Mouse (Mus musculus): Measurements from ENCODE around the gene Bcl7b. TPM values are rescaled to one million over a fixed set of nuclear protein-coding genes. Genes with fewer than 3 reads are reported as not detected.

Bcl7b gene
- polyA plus RNA-seq, 1 experiment from 2014 or later: 57.3 TPM

DNA sequence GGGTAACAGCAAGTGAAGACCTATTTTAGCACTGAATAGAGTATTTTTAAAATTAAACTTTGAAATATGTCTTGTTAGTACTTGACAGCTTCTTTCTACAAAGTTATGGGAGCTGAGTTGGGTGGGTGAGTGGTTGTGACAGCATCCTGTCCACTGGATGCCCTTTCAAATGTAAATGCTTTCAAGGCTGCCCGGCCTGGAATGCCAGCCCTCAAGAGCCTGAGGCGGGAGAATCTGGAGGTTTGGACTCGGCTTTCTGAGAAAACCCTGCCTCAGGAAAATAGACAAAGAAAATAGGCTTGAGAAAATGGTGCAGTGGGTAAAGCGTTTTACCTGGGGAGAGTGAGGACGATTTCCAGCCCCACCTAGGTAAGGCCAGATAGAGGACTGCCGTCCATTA lies 13.7 kb downstream of the Bcl7b start:
- Histone ChIP-seq H3K27ac (no peak overlapping the region), H3K4me3 (ENCODE audit: inconsistent target) (no peak overlapping the region), H3K36me3 (ENCODE audit: inconsistent target) (peaks cover 44% of the 10 kb centered on the region), H3K79me2 (ENCODE audit: inconsistent target) (no peaks in the 10 kb centered on the region; the same call in 1 of the 2 replicates)
- 100% methylated on average over 6 of the region's 6 CpGs for WGBS (ENCODE audit: missing documents)

DNA sequence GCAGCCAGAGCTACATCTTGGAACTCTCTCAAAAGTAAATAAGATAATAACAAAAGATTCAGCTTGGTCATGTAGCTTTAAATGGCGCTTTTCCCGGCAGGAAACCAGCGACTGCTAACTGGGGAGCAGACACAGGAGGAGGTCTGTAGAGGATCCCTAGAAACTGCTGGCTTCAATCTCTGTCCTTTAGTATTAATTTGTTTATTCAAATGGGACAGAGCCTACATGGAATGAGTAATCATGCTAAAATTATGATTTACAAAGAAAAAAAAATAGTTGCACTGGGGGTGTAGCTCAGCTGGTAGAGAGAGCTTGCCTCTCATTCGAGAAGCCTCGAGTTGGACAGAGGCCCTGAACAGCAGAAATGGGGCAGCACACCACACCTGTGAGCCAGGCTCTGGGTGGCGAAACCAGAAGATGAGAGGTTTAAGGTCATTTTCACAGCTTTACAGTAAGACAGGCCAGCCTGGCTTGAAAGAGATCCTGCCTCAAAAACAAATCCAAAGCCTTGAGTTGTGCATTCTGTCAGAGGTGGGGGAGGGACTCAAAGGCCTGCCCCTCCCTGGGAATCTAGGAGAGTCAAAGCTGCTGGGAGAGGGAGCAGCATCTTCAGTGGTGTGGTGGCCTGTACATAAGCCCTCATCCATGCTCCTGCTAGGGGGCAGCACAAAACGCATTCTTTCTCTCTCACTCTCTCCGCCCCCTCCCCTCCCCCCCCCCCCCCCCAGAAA lies 15.2 kb downstream of the Bcl7b start:
- 83% methylated on average over 7 of the region's 8 CpGs for WGBS (ENCODE audit: missing documents)

DNA sequence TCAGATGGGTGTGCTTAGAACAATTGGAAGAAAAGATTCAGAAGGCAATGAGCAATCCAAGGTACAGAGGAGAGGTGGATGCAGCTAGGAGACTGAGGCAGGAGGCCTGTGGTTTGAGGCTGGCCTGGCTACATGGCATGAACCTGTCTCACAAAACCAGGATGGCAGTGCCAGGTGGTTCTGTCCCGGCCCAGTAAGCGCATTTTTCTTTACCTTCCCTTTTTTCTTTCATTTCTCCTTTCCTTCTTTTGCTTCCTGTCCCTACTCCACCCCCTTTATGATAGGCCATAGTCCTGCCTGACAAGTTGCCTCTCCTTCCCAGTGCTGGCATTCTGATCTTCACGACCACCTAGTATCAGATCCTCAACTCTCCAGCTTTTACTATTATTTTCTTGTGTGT lies 16.9 kb downstream of the Bcl7b start:
- WGBS (ENCODE audit: missing documents): 80% methylated on average over 3 of the region's 3 CpGs
- Histone ChIP-seq H3K4me3 (ENCODE audit: inconsistent target) (no peak overlapping the region), H3K79me2 (ENCODE audit: inconsistent target) (peaks cover 22% of the 10 kb centered on the region), H3K27ac (peak overlapping the region; percentile 87), H3K36me3 (ENCODE audit: inconsistent target) (peaks cover 15% of the 10 kb centered on the region; the same call in 1 of the 2 replicates)

More for the DNA sequence above, 15.2 kb downstream of the Bcl7b start:
- H3K36me3 ChIP-seq (ENCODE audit: inconsistent target): peaks cover 31% of the 10 kb centered on the region
- H3K79me2 ChIP-seq (ENCODE audit: inconsistent target): peaks cover 5% of the 10 kb centered on the region
- no peak overlapping the region for H3K4me3 ChIP-seq (ENCODE audit: inconsistent target)
- no peak overlapping the region for H3K27ac ChIP-seq

DNA sequence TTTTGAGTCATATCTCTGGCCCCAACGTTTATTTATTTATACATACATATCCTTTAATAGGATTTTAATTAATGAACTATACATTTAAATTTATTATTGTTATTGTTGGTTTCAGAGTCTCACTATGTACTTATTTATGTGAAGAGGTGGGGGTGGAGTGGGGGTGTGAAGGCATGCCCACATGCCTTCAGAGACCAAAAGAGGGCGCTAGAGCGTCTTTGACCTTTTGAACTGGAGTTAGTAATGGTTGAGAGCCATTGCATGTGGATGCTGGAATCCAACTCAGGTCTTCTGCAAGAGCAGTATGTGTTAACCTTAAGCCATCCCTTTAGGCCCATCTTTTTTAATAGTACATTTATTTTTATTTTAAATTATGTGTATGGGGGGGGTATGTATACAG lies 17.5 kb downstream of the Bcl7b start:
- Histone ChIP-seq H3K4me3 (ENCODE audit: inconsistent target) (no peak overlapping the region), H3K27ac (peak overlapping the region; percentile 87), H3K79me2 (ENCODE audit: inconsistent target) (peaks cover 28% of the 10 kb centered on the region), H3K36me3 (ENCODE audit: inconsistent target) (peaks cover 10% of the 10 kb centered on the region; the same call in 1 of the 2 replicates)
- WGBS (ENCODE audit: missing documents): 55% methylated on average over 3 of the region's 3 CpGs

DNA sequence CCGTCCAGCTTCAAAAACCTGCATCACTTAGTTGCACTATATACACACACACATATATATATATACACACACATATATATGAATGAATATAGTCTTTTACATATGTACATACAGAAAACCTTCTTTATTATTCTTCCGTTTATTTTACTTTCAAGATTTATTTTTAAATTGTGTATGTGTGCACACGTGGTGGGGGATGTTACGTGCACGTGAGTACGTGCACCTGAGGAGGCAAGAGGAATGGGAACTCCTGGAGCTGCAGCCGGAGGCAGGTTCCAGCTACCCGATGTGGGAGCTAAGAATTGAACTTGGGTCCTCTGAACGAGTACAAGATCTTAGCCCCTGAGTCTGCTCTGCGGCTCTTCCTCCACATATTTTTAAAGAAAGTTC lies 18.1 kb downstream of the Bcl7b start:
- WGBS (ENCODE audit: missing documents): 15% methylated on average over 10 of the region's 10 CpGs
- peak overlapping the region; percentile 87 for H3K27ac ChIP-seq
- peaks cover 34% of the 10 kb centered on the region for H3K79me2 ChIP-seq (ENCODE audit: inconsistent target)
- H3K36me3 ChIP-seq (ENCODE audit: inconsistent target): peaks cover 3% of the 10 kb centered on the region; the same call in 1 of the 2 replicates
- H3K4me3 ChIP-seq (ENCODE audit: inconsistent target): peak overlapping the region; percentile 84

DNA sequence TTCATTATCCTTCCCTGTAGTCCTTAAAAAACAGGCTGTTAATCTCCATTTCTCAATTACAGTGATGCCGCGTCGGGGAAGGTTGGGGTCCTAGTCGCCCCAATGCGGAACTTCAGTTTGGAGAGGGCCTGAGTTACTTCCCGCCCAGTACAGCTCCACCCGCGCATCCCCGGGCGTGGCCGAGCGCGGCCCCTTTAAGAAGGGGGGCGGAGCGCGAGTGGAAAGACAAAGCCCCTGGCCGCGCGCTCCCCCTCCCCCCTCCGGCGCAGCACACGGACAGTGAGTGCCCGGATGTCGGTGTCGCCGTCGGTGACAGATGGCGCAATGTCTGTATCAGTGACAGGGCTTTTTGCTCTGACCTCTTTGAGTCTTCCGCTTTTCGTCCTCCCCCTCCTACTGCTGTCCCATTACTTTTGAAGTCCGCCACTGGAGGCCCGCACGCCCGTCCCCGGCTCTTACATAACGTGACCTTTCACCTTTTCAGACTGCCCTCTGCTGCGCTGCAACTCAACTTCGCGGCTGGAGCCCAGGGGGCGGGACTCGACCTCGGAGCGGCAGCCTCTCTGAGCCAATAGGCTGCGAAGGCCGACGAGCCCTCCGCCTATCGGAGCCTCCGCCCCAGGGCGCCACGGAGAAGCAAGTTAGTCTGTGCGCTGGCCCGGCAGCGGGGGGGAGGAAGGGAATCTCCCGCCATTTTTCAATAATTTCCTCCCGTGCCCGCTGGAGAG lies 18.7 kb downstream of the Bcl7b start, which contains the start of gene Baz1b:
Gene Baz1b, plus strand, starts transcription at position 644 of the 728 bp plus-strand sequence.
- no peaks in the 10 kb centered on the region; the same call in 1 of the 2 replicates for H3K36me3 ChIP-seq (ENCODE audit: inconsistent target)
- peak within 1 kb of the TSS; percentile 87 for H3K27ac ChIP-seq
- H3K79me2 ChIP-seq (ENCODE audit: inconsistent target): peaks cover 40% of the 10 kb centered on the region
- peak within 1 kb of the TSS; percentile 84 for H3K4me3 ChIP-seq (ENCODE audit: inconsistent target)
- under 1% methylated on average over 56 of the region's 57 CpGs for WGBS (ENCODE audit: missing documents)

DNA sequence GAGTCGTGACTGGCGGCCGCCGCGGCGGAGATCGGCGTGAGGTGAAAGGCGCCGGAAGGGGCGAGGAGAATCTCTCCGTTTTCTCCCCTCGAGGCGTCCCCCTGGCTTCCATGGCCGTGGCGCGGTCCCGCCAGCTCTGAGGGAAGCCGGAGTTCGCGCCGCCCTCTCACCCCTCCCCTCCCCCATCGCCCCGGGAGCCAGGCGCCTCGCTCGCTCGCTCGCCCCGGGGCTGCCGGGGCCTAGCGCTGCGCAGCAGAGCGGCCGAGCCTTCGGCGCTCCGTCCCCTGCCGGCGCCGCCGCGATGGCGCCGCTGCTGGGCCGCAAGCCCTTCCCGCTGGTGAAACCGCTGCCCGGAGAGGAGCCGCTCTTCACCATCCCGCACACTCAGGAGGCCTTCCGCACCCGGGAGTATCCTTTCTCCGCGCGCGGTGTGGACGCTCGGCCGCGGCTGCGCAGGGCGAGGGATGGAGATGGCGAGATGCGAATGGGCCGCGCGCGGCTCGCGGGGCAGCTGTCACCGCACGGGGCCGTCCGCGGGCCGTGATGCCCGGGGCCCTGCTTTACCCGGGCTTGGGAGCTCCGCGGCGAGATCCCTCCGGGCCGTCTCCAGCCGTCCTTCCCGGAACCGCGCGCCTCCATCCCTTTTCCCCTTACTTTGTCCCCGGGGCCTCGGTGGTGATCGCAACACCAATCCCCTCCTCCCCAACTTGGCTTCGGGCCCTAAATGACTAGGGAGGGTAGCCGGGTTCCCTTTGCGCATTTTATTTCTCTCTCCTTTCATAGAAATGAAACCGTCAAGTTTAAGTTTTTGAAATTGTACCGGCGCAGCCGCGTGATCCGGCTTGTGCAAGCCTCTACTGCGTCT lies 19.5 kb downstream of the Bcl7b start:
- Histone ChIP-seq H3K27ac (peak overlapping the region; percentile 87), H3K79me2 (ENCODE audit: inconsistent target) (peaks cover 48% of the 10 kb centered on the region), H3K4me3 (ENCODE audit: inconsistent target) (peak overlapping the region; percentile 84), H3K36me3 (ENCODE audit: inconsistent target) (no peaks in the 10 kb centered on the region)
- under 1% methylated on average over 95 of the region's 102 CpGs for WGBS (ENCODE audit: missing documents)

DNA sequence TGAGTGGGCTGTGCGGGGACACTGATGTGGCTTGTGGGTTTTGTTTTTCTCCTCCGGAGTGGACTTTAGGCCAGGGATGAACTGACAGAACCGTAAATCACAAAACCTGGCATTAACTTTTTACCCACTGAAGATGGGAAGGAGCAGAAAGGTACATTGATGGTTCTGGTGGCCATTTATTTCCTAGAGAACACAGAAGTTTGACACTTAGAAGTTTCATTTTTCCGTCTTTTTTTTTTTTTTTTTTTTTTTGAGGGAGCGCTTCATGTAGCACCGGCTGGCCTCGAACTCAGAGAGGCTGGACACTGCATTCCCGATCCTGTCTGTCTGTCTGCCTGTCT lies 20.1 kb downstream of the Bcl7b start:
- Histone ChIP-seq H3K27ac (peak overlapping the region; percentile 77), H3K4me3 (ENCODE audit: inconsistent target) (peak overlapping the region; percentile 84), H3K36me3 (ENCODE audit: inconsistent target) (no peaks in the 10 kb centered on the region), H3K79me2 (ENCODE audit: inconsistent target) (peaks cover 54% of the 10 kb centered on the region)
- 2% methylated on average over 6 of the region's 8 CpGs for WGBS (ENCODE audit: missing documents)

DNA sequence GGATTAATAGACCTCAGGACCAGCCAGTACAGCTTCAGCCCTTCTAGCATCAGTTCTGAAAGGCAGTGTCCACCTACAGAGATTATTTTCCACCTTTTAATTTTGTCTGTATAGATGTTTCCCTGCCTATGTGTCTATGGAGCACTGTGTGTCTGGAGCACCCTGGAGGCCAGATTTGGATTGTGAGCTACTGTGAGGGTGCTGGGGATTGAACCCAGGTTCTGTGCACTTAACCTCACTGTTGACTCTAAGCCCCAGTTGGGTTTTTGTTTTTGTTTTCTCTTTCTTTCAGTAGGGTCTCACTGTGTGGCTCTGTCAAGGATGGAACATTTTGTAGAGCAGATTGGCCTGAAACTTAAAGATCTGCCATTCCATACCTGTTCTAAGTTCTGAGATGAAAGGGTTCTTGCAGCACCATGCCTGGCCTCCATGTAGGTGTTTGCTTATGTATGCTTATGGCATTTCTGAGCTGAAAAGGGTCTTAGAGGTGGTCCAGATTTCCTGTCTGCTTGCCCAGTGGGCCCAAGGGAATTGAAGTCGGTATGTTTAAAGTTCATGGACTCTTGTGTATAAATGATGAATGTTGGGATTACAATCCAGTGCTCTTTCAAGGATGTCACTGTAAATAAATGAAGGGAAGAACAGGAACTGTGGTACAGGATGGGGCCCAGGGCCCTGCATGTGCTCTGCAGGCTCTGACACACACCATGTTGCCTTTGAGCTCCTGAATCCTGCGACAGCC lies 21.4 kb downstream of the Bcl7b start:
- Histone ChIP-seq H3K4me3 (ENCODE audit: inconsistent target) (peak overlapping the region; percentile 84; the same call in 1 of the 2 replicates), H3K79me2 (ENCODE audit: inconsistent target) (peaks cover 67% of the 10 kb centered on the region), H3K36me3 (ENCODE audit: inconsistent target) (no peaks in the 10 kb centered on the region; the same call in 1 of the 2 replicates), H3K27ac (no peak overlapping the region)
- 61% methylated on average over 2 of the region's 2 CpGs for WGBS (ENCODE audit: missing documents)

DNA sequence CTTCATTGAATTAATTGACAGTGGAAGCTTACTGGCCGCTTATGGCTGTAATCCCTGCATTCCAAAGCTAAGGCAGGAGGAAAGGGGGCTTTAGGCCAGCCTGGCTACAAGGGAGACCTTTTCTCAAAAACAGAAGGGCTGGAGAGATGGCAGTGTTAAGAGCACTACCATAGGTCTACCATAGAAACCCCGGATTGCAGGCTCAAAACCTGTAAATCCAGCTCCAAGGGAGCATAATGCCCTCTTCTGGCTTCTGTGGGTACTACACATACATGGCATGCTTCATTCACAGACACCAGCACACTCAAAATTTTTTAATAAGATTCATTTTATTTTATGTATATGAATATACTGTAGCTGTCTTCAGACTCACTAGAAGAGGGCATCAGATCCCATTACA lies 23.5 kb downstream of the Bcl7b start:
- Histone ChIP-seq H3K27ac (no peak overlapping the region), H3K79me2 (ENCODE audit: inconsistent target) (peaks cover 88% of the 10 kb centered on the region), H3K4me3 (ENCODE audit: inconsistent target) (no peak overlapping the region), H3K36me3 (ENCODE audit: inconsistent target) (no peaks in the 10 kb centered on the region; the same call in 1 of the 2 replicates)
- WGBS (ENCODE audit: missing documents): 50% methylated on average over 2 of the region's 2 CpGs

DNA sequence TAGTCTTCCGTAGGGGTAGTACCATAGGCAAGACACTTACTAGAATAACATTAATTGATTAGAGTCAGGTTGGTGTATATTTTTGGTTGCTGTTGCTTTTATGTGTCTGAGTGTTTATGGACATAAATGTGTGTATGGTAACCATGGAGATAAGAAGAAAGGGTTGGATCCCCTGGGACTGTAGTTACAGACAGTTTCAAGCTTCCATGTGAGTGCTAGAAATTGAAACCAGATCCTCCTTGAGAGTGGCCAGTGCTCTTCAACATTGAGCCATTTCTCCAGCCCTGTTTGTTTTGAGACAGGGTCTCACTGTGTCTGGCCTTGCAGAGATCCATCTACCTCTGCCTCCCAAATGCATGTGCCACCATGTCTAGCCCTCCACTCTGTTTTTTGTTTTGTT lies 24.3 kb downstream of the Bcl7b start:
- H3K36me3 ChIP-seq (ENCODE audit: inconsistent target): no peaks in the 10 kb centered on the region; the same call in 1 of the 2 replicates
- H3K79me2 ChIP-seq (ENCODE audit: inconsistent target): peaks cover 96% of the 10 kb centered on the region
- 100% methylated on average over 1 of the region's 1 CpGs for WGBS (ENCODE audit: missing documents)
- H3K27ac ChIP-seq: no peak overlapping the region
- no peak overlapping the region for H3K4me3 ChIP-seq (ENCODE audit: inconsistent target)

DNA sequence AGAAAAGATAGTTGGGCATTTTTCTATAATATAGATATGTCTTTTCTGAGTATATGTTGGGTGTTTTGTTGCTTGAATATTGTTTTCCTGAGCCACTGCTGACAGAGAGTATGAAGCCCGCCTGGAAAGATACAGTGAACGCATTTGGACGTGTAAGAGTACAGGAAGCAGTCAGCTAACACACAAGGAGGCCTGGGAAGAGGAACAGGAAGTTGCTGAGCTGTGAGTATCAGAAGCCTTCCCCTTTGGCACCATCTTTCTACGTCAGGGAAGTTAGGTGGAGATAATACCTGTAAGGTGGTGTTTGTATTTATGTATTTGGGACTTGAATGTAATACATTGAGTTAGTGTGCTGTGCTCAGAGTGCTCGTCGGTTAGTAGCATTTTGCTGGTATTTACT lies 28.3 kb downstream of the Bcl7b start:
- Histone ChIP-seq H3K27ac (0 out of 2 replicates have a peak overlapping the region, but pooled peaks have one; percentile 8), H3K79me2 (ENCODE audit: inconsistent target) (peaks cover 100% of the 10 kb centered on the region), H3K36me3 (ENCODE audit: inconsistent target) (peaks cover 18% of the 10 kb centered on the region), H3K4me3 (ENCODE audit: inconsistent target) (no peak overlapping the region)
- WGBS (ENCODE audit: missing documents): 40% methylated on average over 6 of the region's 6 CpGs

DNA sequence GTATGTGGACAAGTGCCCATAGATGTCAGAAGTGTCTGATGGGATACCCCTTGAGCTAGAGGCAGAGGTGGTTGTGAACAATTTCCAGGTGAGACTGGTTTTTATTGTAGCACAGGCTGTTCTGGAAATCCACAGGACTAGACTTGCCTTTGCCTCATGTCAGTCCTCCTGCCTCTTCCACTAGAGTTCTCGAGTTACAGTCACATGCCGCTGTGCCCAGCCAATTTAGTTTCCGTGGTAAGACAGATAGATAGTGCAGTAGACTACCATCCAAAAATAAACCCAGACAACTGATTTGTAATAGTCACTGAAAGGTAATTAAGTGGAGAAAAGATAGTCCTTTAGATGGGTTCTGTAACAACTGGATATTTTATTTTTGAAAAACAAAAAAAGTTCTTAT lies 34.7 kb downstream of the Bcl7b start:
- WGBS (ENCODE audit: missing documents): 97% methylated on average over 3 of the region's 3 CpGs
- H3K79me2 ChIP-seq (ENCODE audit: inconsistent target): peaks cover 100% of the 10 kb centered on the region
- no peak overlapping the region for H3K27ac ChIP-seq
- no peak overlapping the region for H3K4me3 ChIP-seq (ENCODE audit: inconsistent target)
- H3K36me3 ChIP-seq (ENCODE audit: inconsistent target): peaks cover 65% of the 10 kb centered on the region

DNA sequence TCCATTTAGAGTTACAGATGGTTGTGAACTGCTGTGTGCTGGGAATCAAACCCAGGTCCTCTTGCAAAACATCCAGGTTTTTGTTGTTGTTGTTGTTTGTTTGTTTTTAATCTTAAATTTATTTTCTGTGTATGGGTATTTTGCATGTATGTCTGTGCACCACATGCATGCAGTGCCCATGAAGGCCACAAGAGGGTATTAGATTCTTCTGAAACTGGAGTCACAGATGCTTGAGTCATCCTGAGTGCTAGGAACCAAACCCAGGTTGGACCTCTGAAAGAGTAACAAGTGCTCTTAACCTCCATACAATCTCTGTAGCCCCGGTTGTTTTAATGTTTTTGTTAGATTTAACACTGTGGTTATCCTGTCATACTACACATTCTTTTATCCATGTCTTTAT lies 40.1 kb downstream of the Bcl7b start:
- Histone ChIP-seq H3K36me3 (ENCODE audit: inconsistent target) (peaks cover 93% of the 10 kb centered on the region), H3K4me3 (ENCODE audit: inconsistent target) (no peak overlapping the region), H3K79me2 (ENCODE audit: inconsistent target) (peaks cover 70% of the 10 kb centered on the region), H3K27ac (no peak overlapping the region)
- 86% methylated on average over 1 of the region's 1 CpGs for WGBS (ENCODE audit: missing documents)

Data from macrophage (primary cell).